Comparison of ENCODE assay signal across 8 mouse cellular contexts in genomic region chr1:33670164-33670616, GRCm38 (mm10). TPM values are rescaled to one million over a fixed set of nuclear protein-coding genes. Genes with fewer than 3 reads are reported as not detected.
DNase-seq lines count a peak whose midpoint lies in the region; ATAC-seq and TF ChIP-seq lines count a peak whose summit lies in the region.

No protein-coding gene starts in this region.

- no peak; the same call in 1 of the 2 replicates for TF ChIP-seq CTCF in left cerebral cortex, adult 2 months (IDR thresholded peaks at IDR 0.05)

- peak overlapping the region; percentile 82 for H3K4me2 ChIP-seq in hindbrain, embryonic 16.5 days (ENCODE audit: low read length)

- peaks cover 5% of the 10 kb centered on the region for H3K4me1 ChIP-seq in hindbrain, embryonic 16.5 days (ENCODE audit: control insufficient read depth, insufficient read depth, low read depth, low read length)

- peak; percentile 74 for DNase-seq in T-cell, adult 2 months (ENCODE audit: low spot score)
- DNase-seq in cerebellum, postnatal 10 days = peak; percentile 72 to 74
- peak; percentile 19 to 40 for DNase-seq in frontal cortex, postnatal 25 days (ENCODE audit: low spot score in 2 of 2)
- peak; percentile 61 to 63 for DNase-seq in left cerebral cortex, adult 2 months (ENCODE audit: extremely low spot score in 1 of 2, low spot score in 2 of 2)
- peak; percentile 52 for DNase-seq in retina, postnatal 7 days (ENCODE audit: low read depth, low spot score)
- DNase-seq in thymus, postnatal 4 days = peak; percentile 71

- peak overlapping the region; percentile 95 for H3K27ac ChIP-seq in hindbrain, embryonic 16.5 days (ENCODE audit: low read depth, low read length)
- peak overlapping the region; percentile 79 for H3K27ac ChIP-seq in left cerebral cortex, adult 2 months
- peak overlapping the region; percentile 27; the same call in 1 of the 2 replicates for H3K27ac ChIP-seq in macrophage

- peak; percentile 73 for ATAC-seq in hindbrain, embryonic 16.5 days

- H3K36me3 ChIP-seq in hindbrain, embryonic 16.5 days (ENCODE audit: control insufficient read depth, insufficient read depth, low read length) = no peaks in the 10 kb centered on the region
- H3K36me3 ChIP-seq in macrophage (ENCODE audit: inconsistent target) = no peaks in the 10 kb centered on the region

- intact Hi-C loops in left cerebral cortex, adult 2 months (cut with DNase I) = loop anchor here (2.0 to 5.0 kb wide), 2 partner anchors 51 to 292 kb away; no protein-coding TSS in a partner anchor

- H3K4me3 ChIP-seq in hindbrain, embryonic 16.5 days (ENCODE audit: low read length) = peak overlapping the region; percentile 81
- peak overlapping the region; percentile 71 for H3K4me3 ChIP-seq in left cerebral cortex, adult 2 months
- peak overlapping the region; percentile 85 for H3K4me3 ChIP-seq in macrophage (ENCODE audit: inconsistent target)

- no peaks in the 10 kb centered on the region for H3K9me3 ChIP-seq in hindbrain, embryonic 16.5 days (ENCODE audit: control insufficient read depth, low read length)

- no peaks in the 10 kb centered on the region for H3K79me2 ChIP-seq in macrophage (ENCODE audit: inconsistent target)

- under 1% methylated on average over 37 of the region's 37 CpGs for WGBS in hindbrain, embryonic 16.5 days
- WGBS in macrophage (ENCODE audit: missing documents) = under 1% methylated on average over 34 of the region's 37 CpGs

- H3K9ac ChIP-seq in hindbrain, embryonic 16.5 days (ENCODE audit: low read depth, low read length) = peak overlapping the region; percentile 88

- no peaks in the 10 kb centered on the region for H3K27me3 ChIP-seq in hindbrain, embryonic 16.5 days (replicated peaks; ENCODE audit: control insufficient read depth, insufficient read depth, low read length)

RNA-seq across cellular contexts. Expression of gene Prim2, which starts 0.6 kb away (rescaled TPM):
- polyA plus RNA-seq in hindbrain, embryonic 16.5 days (2015; fragmentation: Nextera tagmentation; extraction: Ambion mirVana) = 21.5 and 23.6 TPM in 2 replicates
- total RNA-seq in left cerebral cortex, adult 2 months (2021) = 1 to 10 TPM; 7.5 to 7.8 TPM
- 10 to 100 TPM; 13.9 to 58.3 (median 36.1) TPM for total RNA-seq in macrophage (2018; cell fraction: chromatin; rRNA removed)
- 1 to 10 TPM; 4.6 to 9.4 (median 6.9) TPM for total RNA-seq in macrophage (2018; cell fraction: cytosol; rRNA removed)
- 10 to 100 TPM in 19 of 26 experiments, 1 to 10 TPM in 7; 5.9 to 60.2 (median 14.1) TPM for total RNA-seq in macrophage (2018; cell fraction: nucleus; rRNA removed)
- polyA plus RNA-seq in macrophage (2018) = 6.0 to 20.4 TPM (median 13.0 TPM) in 3 replicates

RNA-seq across cellular contexts. Expression of gene Rab23, which starts 49.5 kb away (rescaled TPM):
- 29.2 and 30.0 TPM in 2 replicates for polyA plus RNA-seq in hindbrain, embryonic 16.5 days (2015; fragmentation: Nextera tagmentation; extraction: Ambion mirVana)
- 10 to 100 TPM; 29.7 to 31.0 TPM for total RNA-seq in left cerebral cortex, adult 2 months (2021)
- total RNA-seq in macrophage (2018; cell fraction: chromatin; rRNA removed) = 10 to 100 TPM in 10 of 26 experiments, 1 to 10 TPM in 16; 1.5 to 17.8 (median 8.9) TPM
- 1 to 10 TPM in 25 of 26 experiments, under 1 TPM in 1; 0.94 to 5.9 (median 2.7) TPM for total RNA-seq in macrophage (2018; cell fraction: cytosol; rRNA removed)
- total RNA-seq in macrophage (2018; cell fraction: nucleus; rRNA removed) = 10 to 100 TPM in 6 of 26 experiments, 1 to 10 TPM in 20; 1.8 to 19.0 (median 5.6) TPM
- 1.8 to 3.7 TPM (median 2.3 TPM) in 3 replicates for polyA plus RNA-seq in macrophage (2018)

Comparison
In these comparisons a context has a peak if more than half of its experiments do, and no peak if none do; other contexts are left out.
1. Peak in every context shown above with its lines: DNase-seq, ATAC-seq, H3K4me3 ChIP-seq and H3K27ac ChIP-seq.
2. H3K27ac ChIP-seq: peak in every context shown above with its lines; median percentile 95 in hindbrain, embryonic 16.5 days; 79 in left cerebral cortex, adult 2 months; 27 in macrophage.